Mouse (Mus musculus): ENCODE data around the gene Map2.

GRCm38 (mm10) chr1:66157135-66157534 is 17.9 kb upstream of the Map2 start:
- TF ChIP-seq EP300 (optimal IDR thresholded peaks at IDR 0.05), result no peak
- TF ChIP-seq CTCF (IDR thresholded peaks at IDR 0.05; ENCODE audit: low read depth), result no peak
